Mouse (Mus musculus) midbrain, embryonic 10.5 days (tissue): ENCODE data around the gene Hoxd3. TPM values are rescaled to one million over a fixed set of nuclear protein-coding genes. Genes with fewer than 3 reads are reported as not detected.

Source experiments
- DNase-seq: peaks from one replicate; pipeline ENCODE4 v3.0.0-alpha.2; 2017; ENCODE audit warnings: low spot score
- H3K27ac ChIP-seq: fragments of 300-500 bp; sonication (generic); replicated peaks from 2 replicates; pipeline ENCODE4 v1.5.1; 2016; ENCODE audit warnings: mild to moderate bottlenecking
- H3K27me3 ChIP-seq: fragments of 300-500 bp; sonication (generic); 2 replicates; pipeline ENCODE4 v1.6.1; 2016; ENCODE audit warnings: low read depth, mild to moderate bottlenecking; ENCODE audit not compliant: poor library complexity, severe bottlenecking
- H3K36me3 ChIP-seq: fragments of 300-500 bp; sonication (generic); 2 replicates; pipeline ENCODE4 v1.6.1; 2016; ENCODE audit warnings: mild to moderate bottlenecking, moderate library complexity
- H3K4me1 ChIP-seq: fragments of 300-500 bp; sonication (generic); 2 replicates; pipeline ENCODE4 v1.6.1; 2016
- H3K4me3 ChIP-seq: fragments of 300-500 bp; sonication (generic); 2 replicates; pipeline ENCODE4 v1.5.1; 2016; ENCODE audit warnings: mild to moderate bottlenecking, moderate library complexity
- H3K9me3 ChIP-seq: fragments of 300-500 bp; sonication (generic); replicated peaks from 2 replicates; pipeline ENCODE4 v1.6.1; 2016; ENCODE audit warnings: mild to moderate bottlenecking
- WGBS: fragments of 180-500 bp; shearing (Covaris S2); methylation state at CpG from one replicate; pipeline ENCODE4 v1.1.7; 2016; 5-methylcytosine and 5-hydroxymethylcytosine counted together
- polyA plus RNA-seq: library from polyadenylated mRNA; unstranded; fragments of >200 nt; fragmentation: Nextera tagmentation; extraction: Ambion mirVana; gene quantifications from 2 replicates; pipeline ENCODE4 v1.2.1, GENCODE M21; 2016

The Hoxd3 gene
- polyA plus RNA-seq, 1 experiment from 2014 or later = 0.06 TPM

DNA sequence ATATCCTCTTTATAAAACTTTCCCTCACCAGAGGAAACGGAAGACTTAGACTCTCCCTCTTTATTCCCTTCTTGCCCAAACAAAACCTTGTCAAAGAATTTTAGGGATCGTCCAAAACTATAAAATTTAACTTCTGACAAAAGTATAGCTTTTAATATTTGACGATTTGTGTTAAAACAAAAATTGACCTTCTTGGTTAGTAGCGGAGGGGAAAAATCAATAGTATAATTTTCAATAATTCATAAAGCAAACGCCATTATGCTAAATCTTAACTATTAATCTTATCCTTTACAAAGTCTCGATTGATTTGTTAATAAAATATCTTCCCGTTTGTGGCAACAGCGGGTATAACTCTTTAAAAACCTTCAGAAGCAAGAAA is 21.4 kb upstream of the Hoxd3 start:
- Histone ChIP-seq H3K9me3 (no peaks in the 10 kb centered on the region), H3K4me1 (peaks cover 8% of the 10 kb centered on the region), H3K4me3 (no peak overlapping the region), H3K27ac (no peak overlapping the region), H3K36me3 (no peaks in the 10 kb centered on the region), H3K27me3 (peaks cover 100% of the 10 kb centered on the region)
- DNase-seq = no peak
- WGBS = 9% methylated on average over 8 of the region's 8 CpGs

GRCm38 (mm10) chr2:74691022-74691951 is 20.4 kb upstream of the Hoxd3 start, which contains the start of gene Hoxd10:
Gene Hoxd10, plus strand, starts transcription at chr2:74691924.
- H3K4me1 ChIP-seq = peaks cover 8% of the 10 kb centered on the region
- DNase-seq = peak; percentile 88
- H3K27me3 ChIP-seq = peaks cover 100% of the 10 kb centered on the region
- no peak within 1 kb of the TSS for H3K27ac ChIP-seq
- H3K4me3 ChIP-seq = peak within 1 kb of the TSS; percentile 36; the same call in 1 of the 2 replicates
- H3K36me3 ChIP-seq = no peaks in the 10 kb centered on the region
- no peaks in the 10 kb centered on the region for H3K9me3 ChIP-seq
- under 1% methylated on average over 56 of the region's 56 CpGs for WGBS

GRCm38 (mm10) chr2:74691995-74692807 is 19.5 kb upstream of the Hoxd3 start:
- 5% methylated on average over 35 of the region's 35 CpGs for WGBS
- H3K4me3 ChIP-seq = no peak overlapping the region
- H3K36me3 ChIP-seq = no peaks in the 10 kb centered on the region
- no peaks in the 10 kb centered on the region for H3K9me3 ChIP-seq
- H3K4me1 ChIP-seq = peaks cover 8% of the 10 kb centered on the region
- peaks cover 100% of the 10 kb centered on the region for H3K27me3 ChIP-seq
- DNase-seq = no peak
- H3K27ac ChIP-seq = no peak overlapping the region

DNA sequence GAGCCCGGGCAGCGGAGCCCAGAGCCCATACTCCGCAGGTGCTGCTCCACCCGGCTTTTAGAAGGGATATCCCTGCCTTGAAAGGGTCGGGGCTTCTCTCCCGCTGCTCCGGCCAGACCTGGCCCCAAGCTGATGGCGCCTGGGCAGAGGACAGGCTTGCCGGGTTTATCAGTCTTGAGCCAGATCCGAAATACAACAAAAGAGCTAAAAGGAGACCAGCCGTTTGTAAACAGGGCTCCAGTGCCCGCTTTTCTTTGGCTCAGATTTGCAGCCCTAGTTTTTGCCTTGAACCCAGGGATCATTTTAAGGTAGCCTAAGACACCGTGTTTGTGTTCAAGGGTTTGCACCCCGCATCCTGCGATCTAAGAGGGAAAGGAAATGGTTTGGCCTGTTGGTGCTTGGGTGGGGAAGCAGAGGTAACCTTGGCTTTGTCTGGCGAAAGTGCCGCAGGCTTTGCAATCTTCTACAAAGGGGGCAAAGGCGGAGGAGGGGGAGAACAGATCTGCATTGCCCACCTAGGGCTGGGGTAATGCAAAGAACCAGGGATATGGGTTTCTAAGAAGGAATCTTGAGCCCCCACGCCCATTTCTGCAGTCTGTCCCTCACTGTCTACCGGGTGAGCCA is 18.8 kb upstream of the Hoxd3 start:
- Histone ChIP-seq H3K4me1 (peaks cover 13% of the 10 kb centered on the region), H3K9me3 (no peaks in the 10 kb centered on the region), H3K4me3 (no peak overlapping the region), H3K36me3 (no peaks in the 10 kb centered on the region), H3K27me3 (peaks cover 100% of the 10 kb centered on the region), H3K27ac (no peak overlapping the region)
- no peak for DNase-seq
- WGBS = 2% methylated on average over 20 of the region's 20 CpGs

DNA sequence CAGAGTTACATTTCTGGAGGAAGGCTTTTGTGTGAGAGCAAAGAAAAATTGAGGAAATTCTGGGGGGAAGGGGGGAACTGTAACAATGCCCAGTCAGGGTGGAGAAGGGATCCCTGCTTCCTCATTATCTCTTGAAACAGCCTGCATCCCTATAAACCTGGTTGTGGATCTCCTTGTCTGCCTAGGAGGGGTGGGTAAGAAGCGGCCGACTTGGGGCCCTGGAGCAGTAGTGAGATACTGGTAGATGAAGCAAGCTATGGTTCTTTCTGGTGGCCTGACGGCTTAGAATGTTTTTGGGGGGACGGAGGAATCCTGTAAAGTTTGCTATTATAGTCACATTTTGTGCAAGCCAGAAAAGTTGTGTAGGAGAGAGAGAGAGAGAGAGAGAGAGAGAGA is 18.3 kb upstream of the Hoxd3 start:
- no peak overlapping the region for H3K27ac ChIP-seq
- DNase-seq = peak; percentile 24
- H3K9me3 ChIP-seq = no peaks in the 10 kb centered on the region
- H3K4me3 ChIP-seq = no peak overlapping the region
- H3K27me3 ChIP-seq = peaks cover 100% of the 10 kb centered on the region
- H3K36me3 ChIP-seq = no peaks in the 10 kb centered on the region
- 9% methylated on average over 4 of the region's 4 CpGs for WGBS
- peaks cover 18% of the 10 kb centered on the region for H3K4me1 ChIP-seq

GRCm38 (mm10) chr2:74694066-74694465 is 17.7 kb upstream of the Hoxd3 start:
- H3K4me1 ChIP-seq = peaks cover 21% of the 10 kb centered on the region
- H3K36me3 ChIP-seq = no peaks in the 10 kb centered on the region
- WGBS = 2% methylated on average over 16 of the region's 16 CpGs
- H3K27me3 ChIP-seq = peaks cover 100% of the 10 kb centered on the region
- no peak overlapping the region for H3K4me3 ChIP-seq
- peak; percentile 56 for DNase-seq
- no peaks in the 10 kb centered on the region for H3K9me3 ChIP-seq
- no peak overlapping the region for H3K27ac ChIP-seq

DNA sequence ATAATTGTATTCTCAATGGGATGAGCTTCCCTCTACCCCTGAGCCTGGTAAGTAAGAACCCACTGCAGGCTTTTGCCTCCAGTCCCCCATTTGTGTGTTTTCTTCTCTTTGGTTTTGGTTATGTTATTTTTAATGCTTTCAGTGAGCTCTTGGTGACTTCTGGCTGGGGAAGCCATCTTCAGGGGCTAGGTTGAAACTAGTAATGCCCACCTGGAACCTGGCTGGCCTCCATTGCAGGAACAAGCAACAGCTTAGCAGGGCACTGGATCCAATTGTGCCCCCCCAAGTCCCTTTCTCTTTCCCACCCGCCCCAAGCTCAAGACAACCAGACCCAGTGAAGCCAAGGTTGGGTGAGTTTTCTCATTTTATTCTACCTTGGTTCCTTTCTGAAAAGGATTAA is 16.3 kb upstream of the Hoxd3 start:
- Histone ChIP-seq H3K27ac (no peak overlapping the region), H3K4me3 (no peak overlapping the region), H3K9me3 (no peaks in the 10 kb centered on the region), H3K27me3 (peaks cover 100% of the 10 kb centered on the region), H3K36me3 (no peaks in the 10 kb centered on the region), H3K4me1 (peaks cover 21% of the 10 kb centered on the region)
- DNase-seq = peak; percentile 20
- 12% methylated on average over 1 of the region's 1 CpGs for WGBS

GRCm38 (mm10) chr2:74695813-74696430 is 15.8 kb upstream of the Hoxd3 start:
- 3% methylated on average over 7 of the region's 7 CpGs for WGBS
- H3K4me3 ChIP-seq = no peak overlapping the region
- H3K9me3 ChIP-seq = no peaks in the 10 kb centered on the region
- peak; percentile 22 for DNase-seq
- H3K27me3 ChIP-seq = peaks cover 100% of the 10 kb centered on the region
- peaks cover 21% of the 10 kb centered on the region for H3K4me1 ChIP-seq
- no peaks in the 10 kb centered on the region for H3K36me3 ChIP-seq
- no peak overlapping the region for H3K27ac ChIP-seq

DNA sequence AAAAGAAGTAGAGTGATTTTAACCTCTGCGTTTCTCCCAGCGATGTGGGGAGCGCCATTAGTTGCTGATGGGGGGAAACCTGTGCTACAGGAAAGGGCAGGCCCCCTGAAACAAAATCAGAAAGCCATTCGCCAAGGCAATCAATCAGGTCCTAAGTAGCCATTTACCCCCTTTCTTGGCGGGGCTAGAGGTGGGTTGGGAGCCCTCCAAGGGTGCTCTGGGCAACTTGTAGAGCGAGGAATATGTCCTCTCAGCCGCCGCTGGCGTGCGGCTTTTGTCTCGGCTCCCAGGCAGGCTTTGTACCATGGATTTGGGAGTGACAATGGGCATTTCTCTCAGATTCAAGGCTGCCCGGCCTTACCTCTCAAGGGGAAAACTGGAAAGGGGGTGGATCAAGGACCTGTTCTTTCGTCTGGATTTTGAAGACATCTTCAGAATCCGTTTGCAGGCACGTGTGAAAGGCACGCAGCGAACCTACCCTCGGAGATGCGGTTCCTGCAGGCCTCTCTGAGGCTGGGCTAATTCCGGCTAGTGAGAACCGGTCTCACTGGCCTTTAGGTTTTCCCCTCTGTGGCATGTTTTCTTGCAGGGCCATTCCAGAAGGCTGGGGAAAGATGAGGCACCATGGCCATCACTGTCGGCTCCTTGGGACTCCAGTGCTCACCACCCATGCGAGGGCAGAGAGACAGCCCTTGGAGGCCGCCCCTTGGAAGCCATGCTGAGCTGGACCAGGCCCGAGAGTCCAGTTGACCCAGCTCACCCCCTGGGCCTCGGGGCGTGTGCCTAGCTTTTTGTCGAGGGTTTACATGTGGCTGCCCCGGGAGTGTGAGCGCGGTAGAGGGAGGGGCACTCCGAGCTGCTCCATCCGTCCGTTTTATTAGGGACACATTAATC is 15.0 kb upstream of the Hoxd3 start:
- Histone ChIP-seq H3K9me3 (no peaks in the 10 kb centered on the region), H3K27me3 (peaks cover 100% of the 10 kb centered on the region), H3K4me3 (no peak overlapping the region), H3K36me3 (no peaks in the 10 kb centered on the region), H3K4me1 (peaks cover 13% of the 10 kb centered on the region), H3K27ac (no peak overlapping the region)
- WGBS = under 1% methylated on average over 34 of the region's 34 CpGs
- DNase-seq = peak; percentile 28

DNA sequence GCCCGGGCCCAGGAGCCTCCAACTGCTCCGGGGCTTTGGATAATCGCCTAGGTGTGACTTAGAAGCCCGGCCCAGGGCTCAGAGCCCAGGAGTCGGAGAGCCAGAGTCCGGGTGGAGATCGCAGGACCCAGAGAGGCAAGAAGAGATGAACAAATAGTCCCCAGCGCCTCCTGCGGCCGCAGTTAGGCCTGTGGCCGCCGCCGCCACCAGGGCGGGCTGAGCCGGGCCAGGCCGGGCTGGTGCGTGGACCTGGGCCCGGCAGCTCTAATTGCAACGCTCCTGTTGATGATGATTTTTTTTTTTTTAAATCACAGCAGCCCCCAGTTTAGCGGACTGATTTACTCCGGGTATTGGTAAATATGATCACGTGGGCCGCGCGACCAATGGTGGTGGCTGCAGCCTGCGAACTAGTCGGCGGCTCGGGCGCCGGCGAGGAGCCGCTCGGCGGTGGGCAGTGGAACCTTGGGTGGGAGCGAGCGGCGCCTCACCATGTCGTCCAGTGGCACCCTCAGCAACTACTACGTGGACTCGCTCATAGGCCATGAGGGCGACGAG is 14.1 kb upstream of the Hoxd3 start, which contains the start of gene Hoxd9:
Gene Hoxd9 (plus strand): TSS at position 161 of the 555 bp plus-strand sequence.
- Histone ChIP-seq H3K27me3 (peaks cover 100% of the 10 kb centered on the region), H3K36me3 (no peaks in the 10 kb centered on the region), H3K9me3 (no peaks in the 10 kb centered on the region), H3K4me3 (peak within 1 kb of the TSS; percentile 44), H3K27ac (no peak within 1 kb of the TSS), H3K4me1 (peaks cover 13% of the 10 kb centered on the region)
- under 1% methylated on average over 43 of the region's 43 CpGs for WGBS
- DNase-seq = peak; percentile 77
